Mouse (Mus musculus): ENCODE results near the gene Dclk2. TPM values are rescaled to one million over a fixed set of nuclear protein-coding genes. Genes with fewer than 3 reads are reported as not detected.

Dclk2 gene
- total RNA-seq, 2 experiments from 2014 or later, result 2.6 to 4.2 TPM

DNA sequence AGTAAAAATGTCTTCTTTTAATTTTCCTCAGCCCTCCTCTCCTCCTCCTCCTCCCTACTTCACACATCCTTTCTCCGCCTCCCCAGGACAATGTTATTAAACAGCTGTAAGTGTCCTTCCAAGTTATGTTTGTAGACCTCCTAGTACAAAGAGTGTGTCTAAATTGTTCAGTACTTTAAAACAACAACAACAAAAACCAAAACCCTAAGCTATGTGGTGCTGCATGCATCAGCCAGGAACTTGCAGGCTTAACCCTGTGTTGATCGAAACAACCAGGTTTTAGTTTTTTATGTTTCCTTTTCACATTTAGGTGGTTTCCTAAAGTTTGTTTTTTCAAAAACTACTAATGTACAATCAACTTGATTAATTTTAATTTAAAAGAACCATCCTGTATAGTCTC lies 71.3 kb downstream of the Dclk2 start:
- intact Hi-C loops (cut with DNase I), result no loop called here
- no peak for DNase-seq

- intact Hi-C loops (cut with DNase I), result no loop called here
- DNase-seq, result no peak
Observed at GRCm38 (mm10) chr3:86847536-86847935, 73.1 kb downstream of the Dclk2 start.

GRCm38 (mm10) chr3:86846036-86846435 lies 74.6 kb downstream of the Dclk2 start:
- intact Hi-C loops (cut with DNase I), result no loop called here
- no peak for DNase-seq

DNA sequence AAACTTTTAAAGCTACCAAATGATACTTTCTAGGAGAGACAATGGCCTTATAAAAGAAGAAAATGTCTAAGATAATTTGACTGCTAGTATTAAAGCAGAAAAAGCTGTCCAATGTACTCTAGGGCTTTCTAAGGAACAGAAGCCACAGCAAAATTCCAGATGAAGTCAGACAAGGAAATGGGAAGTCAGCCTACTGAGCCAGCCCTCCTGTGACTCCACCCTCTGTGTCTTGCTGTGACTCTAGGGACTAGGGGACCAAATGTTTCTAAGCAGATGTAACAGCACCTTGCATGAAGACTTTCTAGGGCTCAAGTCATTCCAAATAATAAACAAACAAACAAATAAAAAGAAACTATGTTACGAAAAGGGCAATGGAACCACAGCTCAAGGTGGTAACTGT lies 75.1 kb downstream of the Dclk2 start:
- DNase-seq, result peak in 1 of 2 experiments; percentile 21
- intact Hi-C loops (cut with DNase I), result no loop called here

DNA sequence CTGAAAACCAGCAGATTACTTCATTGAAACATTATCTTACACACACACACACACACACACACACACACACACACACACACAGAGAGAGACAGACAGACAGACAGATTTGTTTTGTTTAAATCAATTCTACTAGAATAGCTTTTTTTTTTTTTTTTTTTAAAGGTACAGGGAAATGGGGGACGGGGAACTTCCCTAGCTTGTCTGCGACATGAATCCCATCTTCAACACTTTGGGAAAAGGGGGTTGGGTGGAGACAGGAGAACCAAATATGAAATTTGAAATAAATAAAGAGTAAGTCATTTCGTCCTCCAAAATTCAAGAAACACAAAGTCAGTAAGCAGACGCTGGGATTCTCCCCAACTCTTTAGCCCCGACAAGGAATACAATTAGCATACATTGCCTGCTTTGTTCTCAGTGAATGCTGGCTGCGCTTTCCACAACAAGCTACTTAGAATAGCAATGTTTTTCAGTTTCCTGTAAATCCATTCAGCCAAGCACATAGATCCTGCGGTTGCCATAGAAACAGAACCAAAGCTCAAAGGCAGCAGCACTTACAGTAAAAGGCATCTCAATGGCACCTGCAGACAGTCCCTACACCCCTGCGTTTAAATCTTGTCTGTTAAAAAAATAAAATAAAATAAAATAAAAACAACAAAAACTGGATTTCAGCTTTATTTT lies 75.7 kb downstream of the Dclk2 start:
- DNase-seq, result no peak
- intact Hi-C loops (cut with DNase I), result no loop called here

GRCm38 (mm10) chr3:86842461-86842860 lies 78.2 kb downstream of the Dclk2 start:
- intact Hi-C loops (cut with DNase I), result no loop called here
- no peak for DNase-seq

DNA sequence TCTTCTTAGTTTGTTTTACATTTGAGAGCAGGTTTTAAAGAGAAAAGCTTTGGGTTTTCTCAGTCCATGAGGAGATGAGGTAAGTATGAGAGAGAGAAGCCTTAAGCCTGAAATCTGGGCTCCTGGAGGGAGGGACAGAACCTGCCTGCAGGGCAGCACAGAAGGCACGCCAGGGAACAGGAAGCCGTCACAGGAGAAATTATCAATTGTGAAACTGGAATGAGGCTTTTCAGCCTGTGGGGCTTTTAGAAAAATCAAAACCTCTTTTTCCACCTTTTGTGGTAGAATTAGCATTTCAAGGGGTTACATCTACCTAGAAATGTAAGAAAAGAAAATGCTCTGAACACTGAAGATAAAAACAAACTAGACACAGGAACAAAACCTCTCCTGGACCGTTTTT lies 81.0 kb downstream of the Dclk2 start:
- intact Hi-C loops (cut with DNase I), result loop anchor here (5.0 kb wide), 1 partner anchor 83 kb away; the partner anchor contains the start of gene Dclk2
- no peak for DNase-seq

DNA sequence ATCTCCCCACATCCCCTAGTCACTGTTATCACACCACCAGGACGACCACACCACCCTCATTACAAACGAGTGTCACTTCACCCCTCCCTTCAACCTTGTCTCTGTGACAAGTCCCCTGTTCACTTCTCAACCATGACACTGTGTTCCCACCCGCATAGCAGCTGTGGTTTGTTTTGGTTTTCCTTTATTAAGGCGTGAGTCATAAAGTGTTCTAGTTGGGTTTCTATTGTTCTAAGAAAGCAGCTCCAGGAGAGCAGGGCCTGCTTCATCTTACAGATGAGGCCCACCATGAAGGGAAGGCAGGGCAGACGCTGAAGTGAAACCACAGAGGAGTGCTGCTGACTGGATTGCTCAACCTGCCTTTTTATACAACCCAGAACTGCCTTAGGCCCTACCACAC lies 83.3 kb downstream of the Dclk2 start:
- intact Hi-C loops (cut with DNase I), result loop anchor here (5.0 kb wide), 1 partner anchor 85 kb away; the partner anchor contains the start of gene Dclk2
- DNase-seq, result no peak

GRCm38 (mm10) chr3:86835180-86835579 lies 85.5 kb downstream of the Dclk2 start:
- intact Hi-C loops (cut with DNase I), result loop anchor here (5.0 kb wide), 1 partner anchor 87 kb away; the partner anchor contains the start of gene Dclk2
- DNase-seq, result no peak

GRCm38 (mm10) chr3:86834341-86834740 lies 86.3 kb downstream of the Dclk2 start:
- DNase-seq, result no peak
- intact Hi-C loops (cut with DNase I), result no loop called here

GRCm38 (mm10) chr3:86832591-86833267 lies 87.9 kb downstream of the Dclk2 start:
- intact Hi-C loops (cut with DNase I), result no loop called here
- DNase-seq, result no peak

DNA sequence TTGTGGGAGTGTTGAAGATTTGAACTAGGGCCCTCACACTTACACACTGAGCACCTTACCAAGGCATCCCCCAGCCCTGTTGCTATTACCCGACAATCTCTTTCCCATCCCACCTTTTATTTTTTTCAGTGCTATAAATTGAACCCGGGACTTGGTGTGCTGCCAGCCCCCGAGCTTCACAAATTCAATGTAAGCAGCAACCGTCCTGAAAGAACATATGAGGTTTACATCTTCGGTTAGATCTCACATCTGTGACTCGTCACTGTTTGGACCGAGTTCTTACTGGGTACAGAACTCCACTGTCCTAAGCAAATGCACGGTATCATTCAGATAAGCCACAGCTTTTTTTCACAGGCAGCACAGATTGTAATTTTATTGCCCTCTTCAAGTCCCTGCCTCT lies 88.5 kb downstream of the Dclk2 start:
- no peak for DNase-seq
- intact Hi-C loops (cut with DNase I), result no loop called here

DNA sequence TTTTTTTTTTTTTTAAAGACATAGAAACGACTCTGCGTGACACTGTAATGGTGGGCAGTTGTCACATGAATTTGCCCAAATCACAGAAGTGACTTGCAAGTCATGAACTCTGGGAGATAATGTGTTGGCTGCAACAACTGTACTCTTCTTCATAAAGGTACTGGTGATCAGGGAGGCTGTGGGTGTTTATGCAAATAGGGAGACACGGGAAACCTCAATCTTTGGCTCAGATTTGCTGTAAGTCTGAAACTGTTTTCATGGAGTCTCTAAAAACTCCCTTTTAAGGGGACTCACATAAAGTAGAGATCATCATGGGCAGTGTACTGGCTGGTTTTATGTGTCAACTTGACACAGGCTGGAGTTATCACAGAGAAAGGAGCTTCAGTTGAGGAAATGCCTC lies 93.1 kb downstream of the Dclk2 start:
- DNase-seq, result no peak
- intact Hi-C loops (cut with DNase I), result no loop called here

- DNase-seq, result no peak
- intact Hi-C loops (cut with DNase I), result no loop called here
Observed at GRCm38 (mm10) chr3:86821383-86821782, 99.3 kb downstream of the Dclk2 start.

DNA sequence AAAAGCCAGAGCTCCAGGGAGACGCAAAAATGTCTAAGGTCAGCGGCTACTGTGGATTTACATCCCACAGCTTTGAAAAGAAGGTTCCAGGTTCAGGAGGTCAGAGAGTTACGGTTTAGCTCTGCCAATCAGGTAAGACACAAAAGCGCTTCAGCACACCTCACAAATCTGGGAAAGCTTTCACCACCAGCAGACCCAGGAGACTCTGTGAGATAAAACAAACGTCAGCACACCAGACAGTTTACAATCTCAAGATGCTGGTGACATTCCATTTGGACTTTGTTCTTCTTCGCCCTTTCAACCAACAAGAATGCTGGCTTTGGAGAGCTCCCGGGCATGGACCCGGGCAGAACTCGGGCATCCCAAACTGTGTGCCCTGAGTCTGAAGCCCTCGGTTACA lies 100.3 kb downstream of the Dclk2 start:
- intact Hi-C loops (cut with DNase I), result no loop called here
- no peak for DNase-seq

- intact Hi-C loops (cut with DNase I), result no loop called here
- no peak for DNase-seq
Observed at GRCm38 (mm10) chr3:86819372-86819771, 101.3 kb downstream of the Dclk2 start.

DNA sequence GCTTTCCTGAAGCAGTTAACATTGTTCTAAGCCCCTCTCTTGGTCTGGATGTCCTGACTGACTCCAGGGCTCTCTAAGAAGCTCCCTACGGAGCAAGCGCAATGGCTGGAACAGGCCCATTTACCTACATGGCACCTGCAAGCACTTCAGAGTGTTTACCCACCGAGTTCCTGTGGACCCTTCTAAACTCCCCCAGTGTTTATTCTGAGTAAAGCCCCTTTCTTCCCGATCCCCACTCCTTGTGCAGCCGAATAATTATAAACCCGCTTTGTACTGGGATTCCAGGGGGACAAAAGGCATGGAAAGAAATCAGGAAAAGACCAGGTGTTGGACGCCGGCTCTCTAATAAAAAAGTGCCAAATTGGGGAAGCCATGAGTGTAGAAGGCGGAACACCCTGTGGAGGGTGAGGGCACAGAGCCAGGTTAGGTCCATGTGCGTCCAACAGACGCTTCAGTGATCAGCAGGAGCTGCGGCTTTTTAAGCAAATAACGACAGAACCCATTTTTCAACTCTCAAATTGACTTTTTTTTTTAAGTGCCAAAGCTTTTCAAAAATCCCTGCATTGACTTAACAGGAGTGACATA lies 102.6 kb downstream of the Dclk2 start:
- intact Hi-C loops (cut with DNase I), result no loop called here
- no peak for DNase-seq

DNA sequence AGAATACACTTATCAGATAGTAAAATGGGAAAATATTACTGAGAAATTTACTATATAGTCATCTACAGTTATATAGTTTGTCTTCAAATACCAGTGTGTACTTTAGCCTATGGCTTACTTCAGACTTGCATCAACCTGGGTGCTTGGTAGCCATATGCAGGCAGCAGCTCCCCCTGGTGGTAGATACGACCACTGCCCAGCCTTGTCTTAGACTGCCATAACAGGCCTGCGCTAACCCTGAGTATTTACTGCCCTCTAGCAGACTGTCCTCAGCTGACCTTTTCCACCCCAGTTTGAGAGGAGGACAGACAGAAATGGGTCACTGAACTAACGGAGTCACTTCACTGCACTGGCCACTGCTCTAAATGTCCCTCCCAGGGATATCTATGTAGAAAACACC lies 108.0 kb downstream of the Dclk2 start:
- intact Hi-C loops (cut with DNase I), result loop anchor here (2.0 to 5.0 kb wide), 3 partner anchors 16 to 485 kb away; no protein-coding TSS in a partner anchor
- DNase-seq, result peak; percentile 82 to 87

- intact Hi-C loops (cut with DNase I), result loop anchor here (5.0 kb wide), 1 partner anchor 484 kb away; no protein-coding TSS in a partner anchor
- DNase-seq, result no peak
Observed at GRCm38 (mm10) chr3:86810908-86811307, 109.7 kb downstream of the Dclk2 start.

- DNase-seq, result no peak
- intact Hi-C loops (cut with DNase I), result loop anchor here (5.0 kb wide), 1 partner anchor 482 kb away; no protein-coding TSS in a partner anchor
Observed at GRCm38 (mm10) chr3:86809646-86810045, 111.0 kb downstream of the Dclk2 start.

- no peak for DNase-seq
- intact Hi-C loops (cut with DNase I), result no loop called here
Observed at GRCm38 (mm10) chr3:86809199-86809598, 111.5 kb downstream of the Dclk2 start.

All from heart, postnatal 14 days (tissue).